Comparison of ENCODE assay signal across 20 mouse cellular contexts in the genomic region with DNA sequence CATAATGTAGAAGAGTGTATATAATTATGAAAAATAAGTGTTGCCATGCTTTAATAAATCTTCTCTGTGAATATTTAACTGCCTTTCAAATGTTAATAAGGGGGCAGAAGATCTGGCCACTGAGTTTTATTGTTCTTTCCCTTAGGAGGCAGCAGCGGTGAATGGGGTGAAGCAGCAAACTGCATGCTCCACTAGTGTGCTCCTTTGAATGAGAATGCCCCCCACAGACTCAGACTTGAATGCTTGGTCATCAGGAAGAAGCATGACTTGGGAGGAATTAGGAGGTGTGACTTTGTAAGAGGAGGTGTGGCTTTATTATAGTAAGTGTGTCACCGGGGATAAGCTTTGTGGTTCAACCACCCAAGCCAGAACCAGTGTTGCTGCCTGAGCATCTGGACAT. TPM values are rescaled to one million over a fixed set of nuclear protein-coding genes. Genes with fewer than 3 reads are reported as not detected.
DNase-seq lines count a peak whose midpoint lies in the region; ATAC-seq and TF ChIP-seq lines count a peak whose summit lies in the region.
"Had no signal": no experiment of that assay in that cellular context is flagged by ENCODE, and none has a peak within 500 bp of the region (broad histone marks: within the 10 kb centered on the region; RNA-seq: fewer than 3 reads in every experiment).

No protein-coding gene starts in this region.

- no peaks in the 10 kb centered on the region for H3K36me3 ChIP-seq in midbrain, embryonic 13.5 days
- 0 out of 2 replicates have a peak, but pooled peaks cover 2% of the 10 kb centered on the region for H3K36me3 ChIP-seq in midbrain, embryonic 10.5 days
- H3K36me3 ChIP-seq in forebrain, embryonic 16.5 days (ENCODE audit: control insufficient read depth, insufficient read depth): no peaks in the 10 kb centered on the region
- H3K36me3 ChIP-seq in hindbrain, postnatal 0 days (ENCODE audit: insufficient read depth, low read length): no peaks in the 10 kb centered on the region
- H3K36me3 ChIP-seq: intestine, embryonic 15.5 days had no signal

- H3K9me3 ChIP-seq in midbrain, embryonic 13.5 days: no peaks in the 10 kb centered on the region
- H3K9me3 ChIP-seq in midbrain, embryonic 10.5 days (replicated peaks): no peaks in the 10 kb centered on the region
- no peaks in the 10 kb centered on the region for H3K9me3 ChIP-seq in forebrain, embryonic 16.5 days (ENCODE audit: control insufficient read depth, low read length)
- no peaks in the 10 kb centered on the region for H3K9me3 ChIP-seq in hindbrain, postnatal 0 days (ENCODE audit: low read length)
- H3K9me3 ChIP-seq: embryonic facial prominence, embryonic 13.5 days; intestine, embryonic 15.5 days had no signal

- H3K4me1 ChIP-seq in midbrain, embryonic 13.5 days (replicated peaks): 0 out of 2 replicates have a peak, but pooled peaks cover 3% of the 10 kb centered on the region
- peaks cover 5% of the 10 kb centered on the region for H3K4me1 ChIP-seq in midbrain, embryonic 10.5 days
- 0 out of 2 replicates have a peak, but pooled peaks cover 2% of the 10 kb centered on the region for H3K4me1 ChIP-seq in forebrain, embryonic 16.5 days (replicated peaks; ENCODE audit: control insufficient read depth, insufficient read depth, low read length)
- H3K4me1 ChIP-seq in hindbrain, postnatal 0 days (ENCODE audit: insufficient read depth, low read length): no peaks in the 10 kb centered on the region
- H3K4me1 ChIP-seq: embryonic facial prominence, embryonic 13.5 days; intestine, embryonic 15.5 days had no signal

- H3K27me3 ChIP-seq in midbrain, embryonic 13.5 days: no peaks in the 10 kb centered on the region
- no peaks in the 10 kb centered on the region for H3K27me3 ChIP-seq in midbrain, embryonic 10.5 days (ENCODE audit: low read depth, poor library complexity, severe bottlenecking)
- H3K27me3 ChIP-seq in forebrain, embryonic 16.5 days (replicated peaks; ENCODE audit: control insufficient read depth, insufficient read depth, low read length): no peaks in the 10 kb centered on the region
- no peaks in the 10 kb centered on the region for H3K27me3 ChIP-seq in hindbrain, postnatal 0 days (ENCODE audit: insufficient read depth, low read length)
- H3K27me3 ChIP-seq: embryonic facial prominence, embryonic 13.5 days; intestine, embryonic 15.5 days had no signal

- DNase-seq in midbrain, embryonic 10.5 days (ENCODE audit: low spot score): no peak
- peak; percentile 9 for DNase-seq in ZHBTc4 (ENCODE audit: low read depth, low spot score)
- DNase-seq in hindbrain, postnatal 0 days (ENCODE audit: low spot score): peak; percentile 10
- DNase-seq in right cerebral cortex, adult 2 months (ENCODE audit: low spot score in 2 of 2): no peak
- no peak for DNase-seq in thymus, adult 18-20 months
- no peak for DNase-seq in heart, postnatal 14 days
- DNase-seq: adrenal gland, postnatal 10 days; cerebellum, postnatal 25 days; kidney, postnatal 10 days; liver; liver, postnatal 0 days; lung, postnatal 14 days; thymus, postnatal 4 days had no signal

- intact Hi-C loops in heart, postnatal 14 days (cut with DNase I): no loop called here

- H3K27ac ChIP-seq in midbrain, embryonic 13.5 days: no peak overlapping the region
- no peak overlapping the region for H3K27ac ChIP-seq in midbrain, embryonic 10.5 days (replicated peaks)
- no peak overlapping the region for H3K27ac ChIP-seq in forebrain, embryonic 16.5 days (ENCODE audit: low read length)
- no peak overlapping the region for H3K27ac ChIP-seq in hindbrain, postnatal 0 days
- H3K27ac ChIP-seq: embryonic facial prominence, embryonic 13.5 days; intestine, embryonic 15.5 days; layer of hippocampus, adult 2 months had no signal

- H3K4me2 ChIP-seq in midbrain, embryonic 13.5 days (replicated peaks): no peak overlapping the region
- no peak overlapping the region for H3K4me2 ChIP-seq in forebrain, embryonic 16.5 days (ENCODE audit: low read length)
- H3K4me2 ChIP-seq in hindbrain, postnatal 0 days (ENCODE audit: low read depth, low read length): no peak overlapping the region
- H3K4me2 ChIP-seq: embryonic facial prominence, embryonic 13.5 days; heart, embryonic 11.5 days; intestine, embryonic 15.5 days had no signal

- ATAC-seq in midbrain, embryonic 13.5 days: peak; percentile 82
- ATAC-seq in forebrain, embryonic 16.5 days: peak; percentile 49
- ATAC-seq in hindbrain, postnatal 0 days: peak; percentile 47; the same call in 1 of the 2 replicates
- ATAC-seq: intestine, embryonic 15.5 days; liver, postnatal 0 days had no signal

- TF ChIP-seq CTCF in hindbrain, postnatal 0 days (IDR thresholded peaks at IDR 0.05; ENCODE audit: low read depth): no peak

- no peak overlapping the region for H3K4me3 ChIP-seq in midbrain, embryonic 13.5 days (replicated peaks)
- H3K4me3 ChIP-seq in midbrain, embryonic 10.5 days: no peak overlapping the region
- H3K4me3 ChIP-seq in forebrain, embryonic 16.5 days (replicated peaks; ENCODE audit: low read length): no peak overlapping the region
- H3K4me3 ChIP-seq in hindbrain, postnatal 0 days (ENCODE audit: low read length): no peak overlapping the region
- H3K4me3 ChIP-seq: embryonic facial prominence, embryonic 13.5 days; intestine, embryonic 15.5 days; layer of hippocampus, adult 2 months had no signal

- 16% methylated on average over 2 of the region's 2 CpGs for WGBS in midbrain, embryonic 13.5 days
- whole genome bisulfite sequencing in midbrain, embryonic 10.5 days: 44% methylated on average over 2 of the region's 2 CpGs
- WGBS in forebrain, embryonic 16.5 days: 15% methylated on average over 2 of the region's 2 CpGs
- 8% methylated on average over 2 of the region's 2 CpGs for WGBS in hindbrain, postnatal 0 days

- no peak overlapping the region for H3K9ac ChIP-seq in midbrain, embryonic 13.5 days (replicated peaks)
- no peak overlapping the region for H3K9ac ChIP-seq in forebrain, embryonic 16.5 days (replicated peaks; ENCODE audit: low read depth, low read length)
- H3K9ac ChIP-seq in hindbrain, postnatal 0 days (replicated peaks; ENCODE audit: low read length): no peak overlapping the region
- H3K9ac ChIP-seq: embryonic facial prominence, embryonic 13.5 days; intestine, embryonic 15.5 days; liver, postnatal 0 days had no signal

RNA-seq across cellular contexts. Expression of gene Msl3l2, which starts 52.0 kb away (rescaled TPM):
- 9.6 and 10.1 TPM in 2 replicates for polyA plus RNA-seq in midbrain, embryonic 13.5 days (2015; fragmentation: Nextera tagmentation; extraction: Ambion mirVana)
- 7.1 and 7.4 TPM in 2 replicates for polyA plus RNA-seq in midbrain, embryonic 10.5 days (2016; fragmentation: Nextera tagmentation; extraction: Ambion mirVana)
- polyA plus RNA-seq in forebrain, embryonic 16.5 days (2015; fragmentation: Nextera tagmentation; extraction: Ambion mirVana): 10.8 TPM in 2 replicates
- total RNA-seq in hindbrain, postnatal 0 days (2014; rRNA removed): 8.8 and 18.0 TPM in 2 replicates
- 11.2 and 12.2 TPM in 2 replicates for polyA plus RNA-seq in hindbrain, postnatal 0 days (2015; fragmentation: Nextera tagmentation; extraction: Ambion mirVana)
- total RNA-seq in heart, postnatal 14 days (2021): 1 to 10 TPM; 2.0 to 2.4 TPM
- total RNA-seq: MEL had no signal

Comparison
In these comparisons a context has a peak if more than half of its experiments do, and no peak if none do; other contexts are left out.
1. DNase-seq: peak in ZHBTc4 (single experiment) and hindbrain, postnatal 0 days (single experiment); none in midbrain, embryonic 10.5 days (single experiment), right cerebral cortex, adult 2 months (0 of 2), thymus, adult 18-20 months (0 of 2) and heart, postnatal 14 days (0 of 2).
2. Peak in every context shown above with its lines, with median percentiles within 50 percentile points of each other: ATAC-seq.